Mouse (Mus musculus) heart, adult 2 months (tissue): Measurements from ENCODE around the gene C2cd4a.

ENCODE experiments used
- CTCF ChIP-seq: fragments of 200-600 bp; IDR thresholded peaks from 2 replicates; pipeline ENCODE4 v1.8.1; 2022; ENCODE audit warnings: antibody characterized with exemption, mild to moderate bottlenecking, moderate library complexity
- EP300 ChIP-seq: fragments of 200-500 bp; IDR thresholded peaks from 2 replicates; pipeline ENCODE4 v1.6.1; 2011; ENCODE audit warnings: low read depth, low read length, control low read depth; ENCODE audit not compliant: insufficient read depth
- POLR2A ChIP-seq: fragments of 200-500 bp; IDR thresholded peaks from 2 replicates; pipeline ENCODE4 v1.6.1; 2011; ENCODE audit warnings: mild to moderate bottlenecking, low read depth, low read length, control low read depth; ENCODE audit not compliant: insufficient read depth

DNA sequence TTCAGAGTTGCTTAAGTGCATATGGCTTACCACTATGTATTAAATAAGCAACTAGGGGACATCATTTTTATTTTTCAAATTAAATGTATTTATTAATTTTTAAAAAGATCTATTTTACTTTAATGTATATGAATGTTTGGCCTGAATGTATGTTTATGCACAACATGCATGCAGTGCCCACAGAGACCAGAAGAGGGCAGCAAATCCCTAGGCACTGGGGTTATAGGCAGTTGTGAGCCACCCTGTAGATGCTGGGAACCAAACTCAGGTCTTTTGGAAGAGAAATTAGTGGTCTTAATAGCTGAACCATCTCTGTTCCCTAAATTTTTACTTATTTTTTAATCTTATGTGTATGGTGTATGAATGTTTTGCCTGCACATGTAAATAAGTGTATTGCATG lies 48.2 kb downstream of the C2cd4a start:
- TF ChIP-seq EP300: no peak
- peak; percentile 62 for TF ChIP-seq CTCF
- no peak for TF ChIP-seq POLR2A
